Mouse (Mus musculus): ENCODE results near the gene Tas2r109.
"Not testable (repeated sequence)": the region's sequence is repeated elsewhere in the genome, so short reads cannot be mapped to it uniquely, and the experiment has no call there.

The Tas2r109 gene

GRCm38 (mm10) chr6:132980865-132981264, at the start of gene Tas2r109:
Gene Tas2r109, minus strand, starts transcription at chr6:132980965.
- no peak for DNase-seq (ENCODE audit: low spot score)

- no peak for DNase-seq (ENCODE audit: low spot score)
These were observed 22.9 kb downstream of the Tas2r109 start, which contains the start of gene Tas2r131 for GRCm38 (mm10) chr6:132957819-132958218. Gene Tas2r131, minus strand, starts transcription at chr6:132957919.

- DNase-seq (ENCODE audit: low spot score), result no peak
These were observed 30.0 kb downstream of the Tas2r109 start, which contains the start of gene Tas2r129 for GRCm38 (mm10) chr6:132950802-132951201. Gene Tas2r129, plus strand, starts transcription at chr6:132951102.

GRCm38 (mm10) chr6:132941376-132941775, 39.4 kb downstream of the Tas2r109 start:
- DNase-seq (ENCODE audit: low spot score), result not testable (repeated sequence)
